Mouse (Mus musculus): ENCODE measurements around the gene Gm7137.
"Not testable (repeated sequence)": the region's sequence is repeated elsewhere in the genome, so short reads cannot be mapped to it uniquely, and the experiment has no call there.

The Gm7137 gene

GRCm38 (mm10) chr10:77751254-77751653 lies 36.7 kb downstream of the Gm7137 start, which contains the start of gene Gm9736:
TSS of gene Gm9736 (minus strand) at chr10:77751354.
- DNase-seq (ENCODE audit: low spot score), result not testable (repeated sequence)

GRCm38 (mm10) chr10:77750686-77751085 lies 37.3 kb downstream of the Gm7137 start:
- not testable (repeated sequence) for DNase-seq (ENCODE audit: low spot score)

GRCm38 (mm10) chr10:77741924-77742688 lies 45.9 kb downstream of the Gm7137 start, which contains the start of gene Gm18596:
TSS of gene Gm18596 (minus strand) at chr10:77742638.
- DNase-seq (ENCODE audit: low spot score), result not testable (repeated sequence)

- no peak for DNase-seq (ENCODE audit: low spot score)
Observed at GRCm38 (mm10) chr10:77738929-77739328, 49.1 kb downstream of the Gm7137 start.
